Mouse (Mus musculus): ENCODE data around the gene Ccdc120.
"Not testable (repeated sequence)": the region's sequence is repeated elsewhere in the genome, so short reads cannot be mapped to it uniquely, and the experiment has no call there.

Gene Ccdc120

GRCm38 (mm10) chrX:7745429-7745828 is 5.3 kb downstream of the Ccdc120 start:
- no peak for DNase-seq

GRCm38 (mm10) chrX:7744940-7745339 is 5.8 kb downstream of the Ccdc120 start:
- DNase-seq = no peak

GRCm38 (mm10) chrX:7743470-7743869 is 7.2 kb downstream of the Ccdc120 start:
- no peak for DNase-seq

GRCm38 (mm10) chrX:7741103-7741502 is 9.6 kb downstream of the Ccdc120 start:
- no peak for DNase-seq

- peak; percentile 58 for DNase-seq
Observed at GRCm38 (mm10) chrX:7740082-7740819, 10.5 kb downstream of the Ccdc120 start.

- peak; percentile 80 for DNase-seq
Observed at GRCm38 (mm10) chrX:7739336-7740081, 11.2 kb downstream of the Ccdc120 start.

- peak; percentile 37 for DNase-seq
Observed at GRCm38 (mm10) chrX:7733571-7734156, 17.0 kb downstream of the Ccdc120 start.

- DNase-seq = no peak
Observed at GRCm38 (mm10) chrX:7728922-7729265, 21.8 kb downstream of the Ccdc120 start.

GRCm38 (mm10) chrX:7728215-7728921 is 22.3 kb downstream of the Ccdc120 start, which contains the start of gene Praf2:
Gene Praf2, plus strand, starts transcription at chrX:7728439.
- DNase-seq = peak; percentile 86

- DNase-seq = no peak
Observed at GRCm38 (mm10) chrX:7727176-7727575, 23.5 kb downstream of the Ccdc120 start.

GRCm38 (mm10) chrX:7725841-7726240 is 24.9 kb downstream of the Ccdc120 start:
- DNase-seq = no peak

GRCm38 (mm10) chrX:7724135-7724534 is 26.6 kb downstream of the Ccdc120 start:
- no peak for DNase-seq

- no peak for DNase-seq
Observed at GRCm38 (mm10) chrX:7722691-7723090, 28.0 kb downstream of the Ccdc120 start.

GRCm38 (mm10) chrX:7722282-7722611 is 28.5 kb downstream of the Ccdc120 start:
- no peak for DNase-seq

GRCm38 (mm10) chrX:7721514-7722281 is 29.0 kb downstream of the Ccdc120 start, which contains the start of gene Gm45208:
Gene Gm45208, plus strand, starts transcription at chrX:7722245.
- DNase-seq = peak; percentile 75

- DNase-seq = not testable (repeated sequence)
Observed at GRCm38 (mm10) chrX:7716058-7716457, 34.6 kb downstream of the Ccdc120 start.

- peak; percentile 97 for DNase-seq
Observed at GRCm38 (mm10) chrX:7714135-7714899, 36.4 kb downstream of the Ccdc120 start, which contains the start of gene Wdr45. Gene Wdr45, plus strand, starts transcription at chrX:7714333.

- DNase-seq = not testable (repeated sequence)
Observed at GRCm38 (mm10) chrX:7713764-7714134, 37.0 kb downstream of the Ccdc120 start.

- DNase-seq = peak; percentile 89
Observed at GRCm38 (mm10) chrX:7696954-7697381, 53.7 kb downstream of the Ccdc120 start, which contains the start of gene Gpkow. Gene Gpkow, plus strand, starts transcription at chrX:7697131.

- no peak for DNase-seq
Observed at GRCm38 (mm10) chrX:7696520-7696919, 54.2 kb downstream of the Ccdc120 start.

GRCm38 (mm10) chrX:7692862-7693261 is 57.8 kb downstream of the Ccdc120 start:
- DNase-seq = peak; percentile 30
